Mouse (Mus musculus) limb, embryonic 15.5 days (tissue): ENCODE measurements around the gene Mief2. TPM values are rescaled to one million over a fixed set of nuclear protein-coding genes. Genes with fewer than 3 reads are reported as not detected.
A peak's percentile ranks its signal among the peaks of the same experiment; 100 is the strongest.

Source experiments
- microRNA-seq: library from miRNA; unstranded; fragments of <30 nt; microRNA quantifications from one replicate; pipeline ENCODE4, GENCODE M21; 2016
- polyA plus RNA-seq: library from polyadenylated mRNA; unstranded; fragments of >200 nt; fragmentation: Nextera tagmentation; extraction: Ambion mirVana; gene quantifications from 2 replicates; pipeline ENCODE4 v1.2.1, GENCODE M21; 2015

The Mief2 gene
- polyA plus RNA-seq, 1 experiment from 2014 or later = 15.1 TPM

Small RNAs within 50 kb of the gene (microRNA-seq; reads per million reads assigned to microRNA genes)
- gene Mir5100 = 2.3 reads per million, percentile 4 among the genes with 10 or more reads in this experiment

Other genes with a start within 250 kb of the Mief2 start
- gene Alkbh5, start 192.0 kb upstream of the Mief2 start, polyA plus RNA-seq = 33.1 and 37.7 TPM in 2 replicates
- 50.1 and 56.9 TPM in 2 replicates for gene Llgl1, start 28.7 kb upstream of the Mief2 start, polyA plus RNA-seq
- gene Flii, start 1.1 kb upstream of the Mief2 start, polyA plus RNA-seq = 70.8 and 76.5 TPM in 2 replicates
- gene Top3a, start 49.0 kb downstream of the Mief2 start, polyA plus RNA-seq = 16.0 and 16.8 TPM in 2 replicates
- gene Smcr8, start 49.1 kb downstream of the Mief2 start, polyA plus RNA-seq = 5.4 and 5.6 TPM in 2 replicates
- gene Shmt1, start 83.3 kb downstream of the Mief2 start, polyA plus RNA-seq = 39.7 and 53.2 TPM in 2 replicates
- 34.9 and 37.8 TPM in 2 replicates for gene Dhrs7b, start 102.2 kb downstream of the Mief2 start, polyA plus RNA-seq
- gene Tmem11, start 150.9 kb downstream of the Mief2 start, polyA plus RNA-seq = 61.5 and 70.9 TPM in 2 replicates
- gene Natd1, start 186.4 kb downstream of the Mief2 start, polyA plus RNA-seq = 18.2 and 18.7 TPM in 2 replicates
- gene Map2k3, start 203.6 kb downstream of the Mief2 start, polyA plus RNA-seq = 102 and 114 TPM in 2 replicates